Mouse (Mus musculus): ENCODE data around the gene Rab5if. TPM values are rescaled to one million over a fixed set of nuclear protein-coding genes. Genes with fewer than 3 reads are reported as not detected.
"Not testable (repeated sequence)": the region's sequence is repeated elsewhere in the genome, so short reads cannot be mapped to it uniquely, and the experiment has no call there.

The Rab5if gene
- total and polyA plus RNA-seq, 3 experiments = 226 to 315 (median 263) TPM

DNA sequence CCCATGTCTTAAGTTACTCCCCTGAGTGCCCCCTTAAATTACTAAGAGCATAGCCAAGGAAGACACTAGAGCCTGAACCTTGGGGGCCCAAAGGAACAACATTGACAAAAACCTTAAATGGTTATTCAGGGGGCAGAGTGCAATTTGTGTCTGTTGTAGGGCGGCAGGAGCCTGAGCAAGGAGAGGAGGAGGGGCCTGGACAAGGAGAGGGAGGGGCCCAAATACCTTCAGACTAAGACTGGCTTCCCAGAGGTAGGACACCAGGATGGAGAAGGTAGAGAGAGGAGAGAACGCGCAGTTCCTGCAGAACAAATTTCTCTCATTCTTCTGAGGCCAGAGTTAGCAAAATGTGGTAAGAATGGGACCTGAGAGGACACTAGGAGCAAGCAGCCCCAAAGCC is 47.5 kb upstream of the Rab5if start:
- Histone ChIP-seq H3K9me3 (replicated peaks; ENCODE audit: insufficient read depth, low read length) (no peaks in the 10 kb centered on the region), H3K4me3 (ENCODE audit: control insufficient read depth in 1 of 2, insufficient read depth in 1 of 2, low read depth in 2 of 2, low read length in 2 of 2) (no peak overlapping the region), H3K27me3 (ENCODE audit: control insufficient read depth in 1 of 2, insufficient read depth in 2 of 2, low read length in 2 of 2) (peaks cover 0 to 4% of the 10 kb centered on the region in 2 experiments; a peak in 1 of 4 replicates), H3K4me1 (ENCODE audit: control insufficient read depth in 1 of 2, insufficient read depth in 2 of 2, low read length in 2 of 2) (no peaks in the 10 kb centered on the region), H3K9ac (ENCODE audit: control insufficient read depth, low read depth, low read length, poor library complexity, severe bottlenecking) (no peak overlapping the region), H3K79me2 (ENCODE audit: control insufficient read depth, insufficient read depth, low read length, poor library complexity) (no peaks in the 10 kb centered on the region), H3K36me3 (ENCODE audit: control insufficient read depth in 1 of 2, insufficient read depth in 2 of 2, low read length in 2 of 2) (no peaks in the 10 kb centered on the region), H3K27ac (ENCODE audit: control insufficient read depth, low read depth, low read length) (no peak overlapping the region)
- no peak for DNase-seq (ENCODE audit: low read depth, low spot score)
- no peak for TF ChIP-seq ZC3H11A (IDR thresholded peaks at IDR 0.05; ENCODE audit: low read depth, low read length)

DNA sequence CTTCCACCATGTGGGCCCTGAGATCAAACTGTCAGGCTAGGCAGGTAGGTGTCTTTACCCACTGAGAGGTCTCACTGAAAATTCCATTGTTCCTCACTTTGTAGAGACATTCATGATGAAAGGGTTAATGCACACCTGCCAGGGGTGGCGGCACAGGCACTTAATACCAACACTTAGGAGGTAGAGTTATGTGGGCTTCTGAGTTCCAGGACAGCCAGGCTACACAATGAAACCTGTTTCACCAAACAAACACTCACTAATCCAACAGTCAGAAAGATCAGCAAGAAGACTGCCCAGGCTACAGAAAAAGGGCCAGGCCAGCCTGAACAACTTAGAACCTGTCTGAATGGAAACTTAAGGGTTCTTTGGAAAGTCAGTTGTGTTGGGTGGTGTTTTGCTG is 46.8 kb upstream of the Rab5if start:
- Histone ChIP-seq H3K36me3 (ENCODE audit: control insufficient read depth in 1 of 2, insufficient read depth in 2 of 2, low read length in 2 of 2) (no peaks in the 10 kb centered on the region), H3K27ac (ENCODE audit: control insufficient read depth, low read depth, low read length) (no peak overlapping the region), H3K4me1 (ENCODE audit: control insufficient read depth in 1 of 2, insufficient read depth in 2 of 2, low read length in 2 of 2) (no peaks in the 10 kb centered on the region), H3K79me2 (ENCODE audit: control insufficient read depth, insufficient read depth, low read length, poor library complexity) (no peaks in the 10 kb centered on the region), H3K27me3 (ENCODE audit: control insufficient read depth in 1 of 2, insufficient read depth in 2 of 2, low read length in 2 of 2) (peaks cover 0 to 4% of the 10 kb centered on the region in 2 experiments; a peak in 1 of 4 replicates), H3K9me3 (replicated peaks; ENCODE audit: insufficient read depth, low read length) (no peaks in the 10 kb centered on the region), H3K4me3 (ENCODE audit: control insufficient read depth in 1 of 2, insufficient read depth in 1 of 2, low read depth in 2 of 2, low read length in 2 of 2) (no peak overlapping the region), H3K9ac (ENCODE audit: control insufficient read depth, low read depth, low read length, poor library complexity, severe bottlenecking) (no peak overlapping the region)
- no peak for DNase-seq (ENCODE audit: low read depth, low spot score)
- TF ChIP-seq TBP (IDR thresholded peaks at IDR 0.05; ENCODE audit: low read depth, low read length) (no peak), ZC3H11A (IDR thresholded peaks at IDR 0.05; ENCODE audit: low read depth, low read length) (no peak), ZNF384 (IDR thresholded peaks at IDR 0.05; ENCODE audit: low read depth, low read length) (no peak), GATA1 (IDR thresholded peaks at IDR 0.05; ENCODE audit: low read depth, low read length) (no peak), MAZ (IDR thresholded peaks at IDR 0.05; ENCODE audit: low read depth, low read length) (no peak), NELFE (IDR thresholded peaks at IDR 0.05; ENCODE audit: low read depth, low read length) (no peak), UBTF (IDR thresholded peaks at IDR 0.05; ENCODE audit: borderline replicate concordance, insufficient read depth, low read depth, low read length) (no peak), TCF12 (IDR thresholded peaks at IDR 0.05; ENCODE audit: low read depth, low read length) (no peak), ZKSCAN1 (IDR thresholded peaks at IDR 0.05; ENCODE audit: low read depth, low read length) (no peak), ETS1 (IDR thresholded peaks at IDR 0.05; ENCODE audit: low read depth, low read length) (no peak), POLR2A (IDR thresholded peaks at IDR 0.05; ENCODE audit: control insufficient read depth in 1 of 2, insufficient read depth in 1 of 2, low read depth in 1 of 2, low read length in 2 of 2, poor library complexity in 1 of 2) (no peak), MAFK (IDR thresholded peaks at IDR 0.05; ENCODE audit: borderline replicate concordance, low read depth, low read length) (no peak), ZMIZ1 (IDR thresholded peaks at IDR 0.05; ENCODE audit: low read depth, low read length) (no peak), KAT2A (conservative IDR thresholded peaks at IDR 0.05; ENCODE audit: low read depth, low read length) (no peak), SMC3 (IDR thresholded peaks at IDR 0.05; ENCODE audit: low read depth, low read length) (no peak), CTCF (IDR thresholded peaks at IDR 0.05 in 2 of 3, conservative IDR thresholded peaks at IDR 0.05 in 1 of 3; ENCODE audit: control insufficient read depth in 1 of 3, insufficient read depth in 1 of 3, low read depth in 2 of 3, low read length in 3 of 3, poor library complexity in 1 of 3, severe bottlenecking in 1 of 3) (no peak), MAX (IDR thresholded peaks at IDR 0.05; ENCODE audit: low read length) (no peak), POLR2AphosphoS2 (IDR thresholded peaks at IDR 0.05; ENCODE audit: low read length) (no peak), RAD21 (IDR thresholded peaks at IDR 0.05; ENCODE audit: low read depth, low read length) (no peak)

DNA sequence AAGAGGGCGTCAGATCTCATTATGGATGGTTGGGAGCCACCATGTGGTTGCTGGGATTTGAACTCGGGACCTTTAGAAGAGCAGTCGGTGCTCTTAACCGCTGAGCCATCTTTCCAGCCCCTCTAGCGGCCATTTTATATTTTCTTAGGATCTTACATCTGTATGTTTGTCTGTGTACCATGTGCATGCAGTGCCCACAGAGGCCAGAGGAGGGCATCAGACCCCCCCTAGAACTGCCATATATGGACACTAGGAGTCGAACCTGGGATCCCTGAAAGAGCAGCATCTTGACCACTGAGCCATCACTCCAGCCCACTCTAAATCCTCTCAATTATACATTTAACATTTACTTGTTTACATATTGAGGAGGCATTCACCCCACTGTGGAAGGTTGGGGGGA is 37.8 kb upstream of the Rab5if start:
- not testable (repeated sequence) for H3K9me3 ChIP-seq (replicated peaks; ENCODE audit: insufficient read depth, low read length); H3K4me1 ChIP-seq (ENCODE audit: control insufficient read depth in 1 of 2, insufficient read depth in 2 of 2, low read length in 2 of 2); H3K27ac ChIP-seq (ENCODE audit: control insufficient read depth, low read depth, low read length); H3K4me3 ChIP-seq (ENCODE audit: control insufficient read depth in 1 of 2, insufficient read depth in 1 of 2, low read depth in 2 of 2, low read length in 2 of 2); H3K79me2 ChIP-seq (ENCODE audit: control insufficient read depth, insufficient read depth, low read length, poor library complexity); DNase-seq (ENCODE audit: low read depth, low spot score); H3K27me3 ChIP-seq (ENCODE audit: control insufficient read depth in 1 of 2, insufficient read depth in 2 of 2, low read length in 2 of 2); H3K36me3 ChIP-seq (ENCODE audit: control insufficient read depth in 1 of 2, insufficient read depth in 2 of 2, low read length in 2 of 2); H3K9ac ChIP-seq (ENCODE audit: control insufficient read depth, low read depth, low read length, poor library complexity, severe bottlenecking)

Measured in MEL (cell line).